Mouse (Mus musculus): ENCODE measurements around the gene Gm20388. TPM values are rescaled to one million over a fixed set of nuclear protein-coding genes. Genes with fewer than 3 reads are reported as not detected.

Gm20388 gene
- polyA plus RNA-seq, 2 experiments: 8.5 TPM; not detected in 1

- 92% methylated on average over 28 of the region's 28 CpGs for WGBS (ENCODE audit: insufficient replicate concordance)
- TF ChIP-seq CTCF (IDR thresholded peaks at IDR 0.05; ENCODE audit: low read depth) (no peak), EP300 (IDR thresholded peaks at IDR 0.05; ENCODE audit: low read depth) (no peak)
- H3K27me3 ChIP-seq (ENCODE audit: control insufficient read depth, insufficient read depth, low read length): no peaks in the 10 kb centered on the region
- H3K9me3 ChIP-seq (ENCODE audit: control insufficient read depth, low read length): no peaks in the 10 kb centered on the region
- H3K36me3 ChIP-seq (replicated peaks; ENCODE audit: control insufficient read depth, insufficient read depth, low read depth): peaks cover 14% of the 10 kb centered on the region
- no peak overlapping the region for H3K27ac ChIP-seq
- H3K9ac ChIP-seq (replicated peaks): no peak overlapping the region
- H3K4me2 ChIP-seq (ENCODE audit: low read depth): no peak overlapping the region
- H3K4me1 ChIP-seq (replicated peaks; ENCODE audit: control insufficient read depth in 2 of 2, insufficient read depth in 2 of 2, low read length in 1 of 2): no peaks in the 10 kb centered on the region
- DNase-seq (ENCODE audit: low read depth in 3 of 3, low spot score in 3 of 3) (no peak), ATAC-seq (ENCODE audit: insufficient read depth) (no peak)
- H3K4me3 ChIP-seq (ENCODE audit: insufficient read depth in 1 of 2, low read depth in 2 of 2, low read length in 2 of 2): no peak overlapping the region
Observed at GRCm38 (mm10) chr8:121973906-121974305, 2063.3 kb downstream of the Gm20388 start.

GRCm38 (mm10) chr8:121977819-121978590 lies 2067.4 kb downstream of the Gm20388 start:
- ATAC-seq (ENCODE audit: insufficient read depth): no peak
- DNase-seq (ENCODE audit: low read depth in 3 of 3, low spot score in 3 of 3): peak in 1 of 3 experiments; percentile 10
- WGBS (ENCODE audit: insufficient replicate concordance): 71% methylated on average over 8 of the region's 8 CpGs
- no peaks in the 10 kb centered on the region for H3K27me3 ChIP-seq (ENCODE audit: control insufficient read depth, insufficient read depth, low read length)
- TF ChIP-seq EP300 (IDR thresholded peaks at IDR 0.05; ENCODE audit: low read depth) (no peak), CTCF (IDR thresholded peaks at IDR 0.05; ENCODE audit: low read depth) (peak; percentile 71)
- H3K9ac ChIP-seq (replicated peaks): no peak overlapping the region
- H3K36me3 ChIP-seq (replicated peaks; ENCODE audit: control insufficient read depth, insufficient read depth, low read depth): peaks cover 16% of the 10 kb centered on the region
- H3K27ac ChIP-seq: no peak overlapping the region
- H3K4me1 ChIP-seq (replicated peaks; ENCODE audit: control insufficient read depth in 2 of 2, insufficient read depth in 2 of 2, low read length in 1 of 2): no peaks in the 10 kb centered on the region
- H3K9me3 ChIP-seq (ENCODE audit: control insufficient read depth, low read length): no peaks in the 10 kb centered on the region
- H3K4me3 ChIP-seq (ENCODE audit: insufficient read depth in 1 of 2, low read depth in 2 of 2, low read length in 2 of 2): no peak overlapping the region
- H3K4me2 ChIP-seq (ENCODE audit: low read depth): no peak overlapping the region

GRCm38 (mm10) chr8:121978670-121979069 lies 2068.0 kb downstream of the Gm20388 start:
- no peak for TF ChIP-seq CTCF (IDR thresholded peaks at IDR 0.05; ENCODE audit: low read depth)
- no peak for TF ChIP-seq EP300 (IDR thresholded peaks at IDR 0.05; ENCODE audit: low read depth)
- WGBS (ENCODE audit: insufficient replicate concordance): 90% methylated on average over 13 of the region's 13 CpGs
- Histone ChIP-seq H3K9ac (replicated peaks) (no peak overlapping the region), H3K27me3 (ENCODE audit: control insufficient read depth, insufficient read depth, low read length) (no peaks in the 10 kb centered on the region), H3K4me1 (replicated peaks; ENCODE audit: control insufficient read depth in 2 of 2, insufficient read depth in 2 of 2, low read length in 1 of 2) (no peaks in the 10 kb centered on the region), H3K4me3 (ENCODE audit: insufficient read depth in 1 of 2, low read depth in 2 of 2, low read length in 2 of 2) (no peak overlapping the region), H3K27ac (no peak overlapping the region), H3K9me3 (ENCODE audit: control insufficient read depth, low read length) (no peaks in the 10 kb centered on the region), H3K36me3 (replicated peaks; ENCODE audit: control insufficient read depth, insufficient read depth, low read depth) (peaks cover 16% of the 10 kb centered on the region), H3K4me2 (ENCODE audit: low read depth) (no peak overlapping the region)
- ATAC-seq (ENCODE audit: insufficient read depth) (no peak), DNase-seq (ENCODE audit: low read depth in 3 of 3, low spot score in 3 of 3) (no peak)

DNA sequence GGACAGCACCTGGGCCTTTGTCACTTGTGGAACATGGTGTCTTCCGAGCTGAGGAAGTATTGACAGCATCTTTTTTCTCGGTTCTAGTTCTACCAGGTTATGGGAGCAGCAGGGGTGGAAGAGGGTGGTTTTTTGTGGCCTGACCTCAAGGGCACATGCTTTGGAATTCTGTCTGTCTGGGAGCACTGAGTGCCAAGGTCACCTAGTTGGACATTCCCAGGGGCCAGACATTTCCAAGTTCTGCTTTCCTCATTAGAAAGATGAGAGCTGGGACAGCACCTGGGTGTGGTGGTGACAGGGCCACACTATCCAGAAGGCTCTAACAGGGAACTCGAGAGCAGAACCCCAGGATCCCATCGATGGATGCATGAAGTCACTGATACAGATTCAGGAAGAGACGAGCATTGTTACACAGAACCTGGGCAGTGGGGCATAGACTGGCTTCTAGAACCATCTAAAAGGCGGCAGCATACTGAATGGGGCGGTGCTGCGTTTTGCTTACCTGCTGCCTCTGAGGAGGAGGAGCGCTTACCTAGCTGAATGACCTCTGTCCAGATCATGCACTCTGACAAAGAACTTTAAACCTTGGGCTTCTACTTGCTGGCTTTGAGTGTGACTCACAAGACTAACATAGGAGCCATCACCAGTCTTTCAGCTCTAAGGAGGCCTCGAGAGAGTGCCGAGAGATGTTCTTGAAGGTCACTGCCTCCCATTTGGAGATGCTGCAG lies 2070.3 kb downstream of the Gm20388 start:
- ATAC-seq (ENCODE audit: insufficient read depth): no peak
- no peaks in the 10 kb centered on the region for H3K27me3 ChIP-seq (ENCODE audit: control insufficient read depth, insufficient read depth, low read length)

GRCm38 (mm10) chr8:121981520-121981895 lies 2070.9 kb downstream of the Gm20388 start:
- Histone ChIP-seq H3K36me3 (replicated peaks; ENCODE audit: control insufficient read depth, insufficient read depth, low read depth) (peaks cover 9% of the 10 kb centered on the region), H3K4me3 (ENCODE audit: insufficient read depth in 1 of 2, low read depth in 2 of 2, low read length in 2 of 2) (no peak overlapping the region), H3K27ac (no peak overlapping the region), H3K9ac (replicated peaks) (no peak overlapping the region), H3K4me1 (replicated peaks; ENCODE audit: control insufficient read depth in 2 of 2, insufficient read depth in 2 of 2, low read length in 1 of 2) (no peaks in the 10 kb centered on the region), H3K4me2 (ENCODE audit: low read depth) (no peak overlapping the region), H3K9me3 (ENCODE audit: control insufficient read depth, low read length) (no peaks in the 10 kb centered on the region), H3K27me3 (ENCODE audit: control insufficient read depth, insufficient read depth, low read length) (no peaks in the 10 kb centered on the region)
- WGBS (ENCODE audit: insufficient replicate concordance): 87% methylated on average over 7 of the region's 7 CpGs
- TF ChIP-seq EP300 (IDR thresholded peaks at IDR 0.05; ENCODE audit: low read depth): no peak
- TF ChIP-seq CTCF (IDR thresholded peaks at IDR 0.05; ENCODE audit: low read depth): no peak
- ATAC-seq (ENCODE audit: insufficient read depth) (no peak), DNase-seq (ENCODE audit: low read depth in 3 of 3, low spot score in 3 of 3) (no peak)

More for the DNA sequence above, 2070.3 kb downstream of the Gm20388 start:
- Histone ChIP-seq H3K9me3 (ENCODE audit: control insufficient read depth, low read length) (no peaks in the 10 kb centered on the region), H3K4me3 (ENCODE audit: insufficient read depth in 1 of 2, low read depth in 2 of 2, low read length in 2 of 2) (no peak overlapping the region), H3K4me1 (replicated peaks; ENCODE audit: control insufficient read depth in 2 of 2, insufficient read depth in 2 of 2, low read length in 1 of 2) (no peaks in the 10 kb centered on the region), H3K9ac (replicated peaks) (no peak overlapping the region), H3K36me3 (replicated peaks; ENCODE audit: control insufficient read depth, insufficient read depth, low read depth) (peaks cover 12% of the 10 kb centered on the region), H3K27ac (no peak overlapping the region), H3K4me2 (ENCODE audit: low read depth) (no peak overlapping the region)
- no peak for TF ChIP-seq EP300 (IDR thresholded peaks at IDR 0.05; ENCODE audit: low read depth)
- no peak for TF ChIP-seq CTCF (IDR thresholded peaks at IDR 0.05; ENCODE audit: low read depth)
- no peak for DNase-seq (ENCODE audit: low read depth in 3 of 3, low spot score in 3 of 3)
- WGBS (ENCODE audit: insufficient replicate concordance): 82% methylated on average over 11 of the region's 11 CpGs

Measured in liver, embryonic 14.5 days (tissue).